In the genomic region with DNA sequence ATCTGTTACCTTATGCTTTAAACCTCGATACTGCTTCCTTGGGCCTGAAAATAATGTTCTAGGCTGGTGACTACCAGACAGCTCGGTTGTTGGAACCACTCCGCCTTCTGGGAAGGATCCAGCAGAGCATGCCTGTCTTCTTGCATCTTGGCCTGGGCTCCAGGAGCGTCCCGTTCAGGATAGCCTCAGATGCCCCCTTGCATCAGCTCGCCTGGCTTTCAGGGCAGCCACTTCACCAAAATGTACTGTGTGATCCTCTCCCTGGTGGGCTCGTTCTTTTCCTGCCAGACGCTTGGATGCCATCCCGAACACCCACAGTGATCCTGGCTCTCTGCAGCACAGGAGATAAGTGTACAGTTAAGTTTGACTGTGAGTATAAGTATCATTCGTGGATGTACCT, we compare ENCODE assay signal across 14 mouse cellular contexts. TPM values are rescaled to one million over a fixed set of nuclear protein-coding genes. Genes with fewer than 3 reads are reported as not detected.
DNase-seq lines count a peak whose midpoint lies in the region; ATAC-seq and TF ChIP-seq lines count a peak whose summit lies in the region.
"Had no signal": no experiment of that assay in that cellular context is flagged by ENCODE, and none has a peak within 500 bp of the region (broad histone marks: within the 10 kb centered on the region; RNA-seq: fewer than 3 reads in every experiment).

No protein-coding gene starts in this region.

- no peak for TF ChIP-seq CTCF in heart, adult 2 months (IDR thresholded peaks at IDR 0.05)

- no peaks in the 10 kb centered on the region for H3K27me3 ChIP-seq in heart, adult 2 months (ENCODE audit: control insufficient read depth, insufficient read depth, low read length)
- H3K27me3 ChIP-seq: embryonic facial prominence, embryonic 15.5 days; limb, embryonic 12.5 days; midbrain, embryonic 12.5 days; neural tube, embryonic 12.5 days had no signal

- DNase-seq in adrenal gland, postnatal 36 days = peak; percentile 16 to 38
- no peak for DNase-seq in adrenal gland, postnatal 25 days
- DNase-seq in right cerebral cortex, adult 18-20 months = peak; percentile 3
- no peak for DNase-seq in right cerebral cortex, postnatal 25 days
- peak; percentile 64 to 79 for DNase-seq in heart, adult 2 months
- DNase-seq in telencephalon, adult 2 months (ENCODE audit: low read depth, low spot score) = peak; percentile 15
- no peak for DNase-seq in kidney, postnatal 10 days
- DNase-seq: kidney, postnatal 14 days; lung, embryonic 14.5 days had no signal

- ATAC-seq in erythroid progenitor cell, adult 5-6 weeks (replicated peaks; ENCODE audit: low FRiP score, poor library complexity, severe bottlenecking) = no peak

- no peak overlapping the region for H3K9ac ChIP-seq in heart, adult 2 months (ENCODE audit: low read depth, low read length)
- H3K9ac ChIP-seq: embryonic facial prominence, embryonic 15.5 days; limb, embryonic 12.5 days; lung, embryonic 14.5 days; midbrain, embryonic 12.5 days; neural tube, embryonic 12.5 days had no signal

- 42% methylated on average over 10 of the region's 10 CpGs for WGBS in heart, adult 2 months

- no peak overlapping the region for H3K4me3 ChIP-seq in heart, adult 2 months
- H3K4me3 ChIP-seq: embryonic facial prominence, embryonic 15.5 days; limb, embryonic 12.5 days; midbrain, embryonic 12.5 days; neural tube, embryonic 12.5 days had no signal

- H3K27ac ChIP-seq in heart, adult 2 months = peak overlapping the region; percentile 64
- H3K27ac ChIP-seq: embryonic facial prominence, embryonic 15.5 days; limb, embryonic 12.5 days; midbrain, embryonic 12.5 days; neural tube, embryonic 12.5 days had no signal

- intact Hi-C loops in heart, adult 2 months (cut with DNase I) = loop anchor here (2.0 to 5.0 kb wide), 2 partner anchors 25 to 47 kb away; partner anchors contain the start of gene Nfe2l2

- H3K79me2 ChIP-seq in heart, adult 2 months (replicated peaks; ENCODE audit: control insufficient read depth, insufficient read depth, low read length) = no peaks in the 10 kb centered on the region

- TF ChIP-seq EP300 in heart, adult 2 months (IDR thresholded peaks at IDR 0.05; ENCODE audit: insufficient read depth, low read depth, low read length) = 0 out of 2 replicates have a peak, but pooled peaks have one; percentile 55

- H3K4me1 ChIP-seq in heart, adult 2 months (ENCODE audit: control insufficient read depth, insufficient read depth, low read length) = peaks cover 12% of the 10 kb centered on the region
- H3K4me1 ChIP-seq: embryonic facial prominence, embryonic 15.5 days; limb, embryonic 12.5 days; midbrain, embryonic 12.5 days; neural tube, embryonic 12.5 days had no signal

- TF ChIP-seq POLR2A in heart, adult 2 months (IDR thresholded peaks at IDR 0.05; ENCODE audit: insufficient read depth, low read depth, low read length) = peak; percentile 10; the same call in 1 of the 2 replicates

- no peaks in the 10 kb centered on the region for H3K36me3 ChIP-seq in heart, adult 2 months (ENCODE audit: control insufficient read depth, insufficient read depth, low read length)
- H3K36me3 ChIP-seq: embryonic facial prominence, embryonic 15.5 days; limb, embryonic 12.5 days; midbrain, embryonic 12.5 days; neural tube, embryonic 12.5 days had no signal

RNA-seq across cellular contexts. Expression of gene Nfe2l2, which starts 25.6 kb away (rescaled TPM):
- 100 to 1,000 TPM; 120 to 130 TPM for total RNA-seq in adrenal gland, postnatal 36 days (2021)
- 106 TPM in 2 replicates for total RNA-seq in adrenal gland, postnatal 25 days (2021)
- total RNA-seq in heart, adult 2 months (2021) = 10 to 100 TPM; 56.2 to 67.1 TPM
- 36.5 and 52.4 TPM in 2 replicates for polyA plus RNA-seq in heart, adult 2 months (2012; rRNA removed)
- total RNA-seq in erythroid progenitor cell, adult 5-6 weeks (2015; ENCODE audit: low replicate concordance) = 83.6 and 99.3 TPM in 2 replicates
- total RNA-seq in erythroid progenitor cell, adult 5-6 weeks (2017; ENCODE audit: low replicate concordance) = 63.1 and 65.1 TPM in 2 replicates

Comparison
In these comparisons a context has a peak if more than half of its experiments do, and no peak if none do; other contexts are left out.
1. DNase-seq: peak in adrenal gland, postnatal 36 days (2 of 2), right cerebral cortex, adult 18-20 months (single experiment), heart, adult 2 months (2 of 2) and telencephalon, adult 2 months (single experiment); none in adrenal gland, postnatal 25 days (single experiment), right cerebral cortex, postnatal 25 days (single experiment) and kidney, postnatal 10 days (single experiment).